Mouse (Mus musculus): ENCODE measurements around the gene Arhgap15.

- TF ChIP-seq CTCF (IDR thresholded peaks at IDR 0.05; ENCODE audit: low read depth, low read length) (no peak), POLR2A (IDR thresholded peaks at IDR 0.05; ENCODE audit: extremely low read depth, insufficient read depth, low read length) (no peak)
Measured at GRCm38 (mm10) chr2:44299909-44300308, 551.3 kb downstream of the Arhgap15 start.
